Mouse (Mus musculus) left cerebral cortex, adult 18-20 months (tissue): Measurements from ENCODE around the gene Rab27a. TPM values are rescaled to one million over a fixed set of nuclear protein-coding genes. Genes with fewer than 3 reads are reported as not detected.
"Not testable (repeated sequence)": the region's sequence is repeated elsewhere in the genome, so short reads cannot be mapped to it uniquely, and the experiment has no call there.

Source experiments
- DNase-seq, 2 experiments: peaks; one replicate each; pipeline ENCODE4 v3.0.0; 2021 to 2022; ENCODE audit warnings: low spot score in 2 of 2, mixed read lengths in 1 of 2
- total RNA-seq, 2 experiments: library from RNA; stranded (reverse); gene quantifications; 2 replicates each; pipeline ENCODE4 v1.2.3; 2021

Rab27a gene
- total RNA-seq, 2 experiments from 2014 or later, result 8.2 to 8.4 TPM

GRCm38 (mm10) chr9:73089222-73089920 is 44.7 kb downstream of the Rab27a start:
- DNase-seq, result no peak

GRCm38 (mm10) chr9:73090121-73090520 is 45.5 kb downstream of the Rab27a start:
- no peak for DNase-seq

GRCm38 (mm10) chr9:73091747-73092146 is 47.1 kb downstream of the Rab27a start:
- peak in 1 of 2 experiments; percentile 37 for DNase-seq

GRCm38 (mm10) chr9:73094580-73094979 is 49.9 kb downstream of the Rab27a start:
- DNase-seq, result peak in 1 of 2 experiments; percentile 20

GRCm38 (mm10) chr9:73097898-73098297 is 53.2 kb downstream of the Rab27a start:
- DNase-seq, result no peak

GRCm38 (mm10) chr9:73101536-73101935 is 56.9 kb downstream of the Rab27a start, which contains the start of gene Khdc3:
Gene Khdc3 (plus strand): TSS chr9:73101836.
- DNase-seq, result no peak

- no peak for DNase-seq
These were observed 57.5 kb downstream of the Rab27a start, which contains the start of gene Gm20509 for GRCm38 (mm10) chr9:73102181-73102580. Gene Gm20509 (plus strand): TSS chr9:73102470.

- DNase-seq, result peak in 1 of 2 experiments; percentile 17
These were observed 58.7 kb downstream of the Rab27a start for GRCm38 (mm10) chr9:73103159-73103879.

- DNase-seq, result no peak
These were observed 59.2 kb downstream of the Rab27a start for GRCm38 (mm10) chr9:73103880-73104198.

GRCm38 (mm10) chr9:73105141-73105540 is 60.5 kb downstream of the Rab27a start:
- DNase-seq, result no peak

- DNase-seq, result no peak
These were observed 61.1 kb downstream of the Rab27a start for GRCm38 (mm10) chr9:73105771-73106170.

- peak; percentile 88 to 94 for DNase-seq
These were observed 68.6 kb downstream of the Rab27a start, which contains the start of gene Rsl24d1 for GRCm38 (mm10) chr9:73112919-73113906. Gene Rsl24d1 (plus strand): TSS chr9:73113426.

GRCm38 (mm10) chr9:73116704-73117103 is 72.0 kb downstream of the Rab27a start:
- DNase-seq, result not testable (repeated sequence)

- no peak for DNase-seq
These were observed 73.4 kb downstream of the Rab27a start for GRCm38 (mm10) chr9:73118012-73118411.

GRCm38 (mm10) chr9:73121735-73122134 is 77.1 kb downstream of the Rab27a start:
- DNase-seq, result peak; percentile 27 to 31

- no peak for DNase-seq
These were observed 80.5 kb downstream of the Rab27a start for GRCm38 (mm10) chr9:73125043-73125570.

GRCm38 (mm10) chr9:73127457-73127856 is 82.8 kb downstream of the Rab27a start:
- no peak for DNase-seq

GRCm38 (mm10) chr9:73129875-73130274 is 85.2 kb downstream of the Rab27a start:
- DNase-seq, result no peak

GRCm38 (mm10) chr9:73130529-73130928 is 85.9 kb downstream of the Rab27a start:
- no peak for DNase-seq

- DNase-seq, result no peak
These were observed 92.8 kb downstream of the Rab27a start for GRCm38 (mm10) chr9:73137341-73137886.
